Mouse (Mus musculus): ENCODE results near the gene Tsc2. TPM values are rescaled to one million over a fixed set of nuclear protein-coding genes. Genes with fewer than 3 reads are reported as not detected.

Gene Tsc2
- polyA plus RNA-seq, 1 experiment, result 163 TPM

DNA sequence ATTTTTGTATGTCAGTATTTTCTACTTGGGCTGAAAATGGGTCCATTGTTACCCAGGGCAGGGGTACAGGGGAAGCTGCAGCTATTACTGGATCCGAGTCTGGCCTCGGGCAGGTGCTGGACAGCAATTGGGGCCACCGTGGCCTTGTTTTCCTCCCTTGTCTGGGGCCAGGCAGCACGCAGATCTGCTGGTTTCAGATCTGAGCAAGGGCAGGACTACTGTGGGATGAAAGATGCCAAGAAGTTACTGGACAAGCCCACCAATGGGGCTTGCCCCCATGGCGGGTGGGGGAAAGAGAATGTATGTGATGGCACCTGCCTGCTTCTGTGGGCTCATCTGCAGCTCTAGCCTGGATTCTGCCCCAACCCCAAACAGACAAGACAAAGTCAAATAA lies 36.4 kb downstream of the Tsc2 start:
- Histone ChIP-seq H3K4me3 (ENCODE audit: control insufficient read depth, insufficient read depth, low read length) (no peak overlapping the region), H3K27ac (ENCODE audit: control insufficient read depth, insufficient read depth, low read length) (no peak overlapping the region), H3K4me1 (replicated peaks; ENCODE audit: control insufficient read depth, insufficient read depth, low read length) (no peaks in the 10 kb centered on the region), H3K36me3 (ENCODE audit: control insufficient read depth, insufficient read depth, low read length) (peaks cover 16% of the 10 kb centered on the region), H3K27me3 (ENCODE audit: control insufficient read depth, insufficient read depth, low read length) (no peaks in the 10 kb centered on the region)
- TF ChIP-seq CTCF (IDR thresholded peaks at IDR 0.05; ENCODE audit: borderline replicate concordance, control insufficient read depth, extremely low read depth, insufficient read depth, low read length, poor library complexity) (no peak), POLR2A (IDR thresholded peaks at IDR 0.05; ENCODE audit: control insufficient read depth, extremely low read depth, insufficient read depth, low read length, poor library complexity) (no peak)
- 96% methylated on average over 5 of the region's 5 CpGs for WGBS
- no peak for DNase-seq

DNA sequence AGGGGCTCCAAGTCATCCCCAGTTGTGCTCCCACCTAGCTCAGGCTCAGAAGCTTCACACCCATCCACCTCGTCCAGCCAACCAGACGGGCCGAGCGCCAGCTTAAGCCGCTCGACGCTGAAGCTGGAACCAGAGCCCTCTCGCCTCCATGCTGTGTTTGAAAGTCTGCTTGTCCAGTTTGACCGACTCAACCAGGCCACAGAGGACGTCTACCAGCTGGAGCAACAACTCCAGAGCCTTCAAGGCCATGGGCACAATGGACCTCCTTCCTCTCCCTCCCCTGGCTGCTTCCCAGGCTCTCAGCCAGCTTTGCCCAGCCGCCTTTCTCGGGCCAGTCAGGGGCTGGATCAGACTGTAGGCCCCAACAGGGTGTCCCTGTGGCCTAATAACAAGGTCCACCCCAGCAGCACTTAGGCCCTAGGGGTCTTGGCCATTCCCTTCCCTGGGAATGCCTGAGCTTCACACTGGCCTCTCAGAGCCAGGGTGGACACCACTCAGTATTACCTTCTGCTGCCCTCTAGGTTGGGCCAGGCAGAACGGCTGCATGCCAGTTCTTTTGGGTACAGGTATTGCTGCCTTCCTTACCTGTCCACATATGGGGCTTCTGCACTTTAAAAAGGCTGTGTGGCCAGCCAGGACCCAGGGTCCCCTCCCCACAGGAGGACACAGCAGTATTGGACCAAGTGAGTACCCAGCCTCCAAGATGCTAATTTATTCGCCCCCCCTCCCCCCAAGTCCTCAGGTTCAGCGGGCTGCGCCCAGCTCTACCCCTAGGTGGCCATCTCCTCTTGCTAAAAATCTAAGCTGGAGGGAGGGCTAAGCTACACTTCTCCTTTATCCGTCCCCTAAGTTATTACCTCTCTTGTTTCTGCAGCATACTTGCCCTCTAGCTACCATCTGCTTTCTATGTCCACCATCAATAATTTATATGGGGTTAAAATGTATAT lies 37.0 kb downstream of the Tsc2 start:
- Histone ChIP-seq H3K36me3 (ENCODE audit: control insufficient read depth, insufficient read depth, low read length) (peaks cover 16% of the 10 kb centered on the region), H3K4me3 (ENCODE audit: control insufficient read depth, insufficient read depth, low read length) (no peak overlapping the region), H3K27me3 (ENCODE audit: control insufficient read depth, insufficient read depth, low read length) (no peaks in the 10 kb centered on the region), H3K27ac (ENCODE audit: control insufficient read depth, insufficient read depth, low read length) (no peak overlapping the region), H3K4me1 (replicated peaks; ENCODE audit: control insufficient read depth, insufficient read depth, low read length) (no peaks in the 10 kb centered on the region)
- DNase-seq, result no peak
- TF ChIP-seq POLR2A (IDR thresholded peaks at IDR 0.05; ENCODE audit: control insufficient read depth, extremely low read depth, insufficient read depth, low read length, poor library complexity) (no peak), CTCF (IDR thresholded peaks at IDR 0.05; ENCODE audit: borderline replicate concordance, control insufficient read depth, extremely low read depth, insufficient read depth, low read length, poor library complexity) (no peak)
- 93% methylated on average over 17 of the region's 17 CpGs for WGBS

DNA sequence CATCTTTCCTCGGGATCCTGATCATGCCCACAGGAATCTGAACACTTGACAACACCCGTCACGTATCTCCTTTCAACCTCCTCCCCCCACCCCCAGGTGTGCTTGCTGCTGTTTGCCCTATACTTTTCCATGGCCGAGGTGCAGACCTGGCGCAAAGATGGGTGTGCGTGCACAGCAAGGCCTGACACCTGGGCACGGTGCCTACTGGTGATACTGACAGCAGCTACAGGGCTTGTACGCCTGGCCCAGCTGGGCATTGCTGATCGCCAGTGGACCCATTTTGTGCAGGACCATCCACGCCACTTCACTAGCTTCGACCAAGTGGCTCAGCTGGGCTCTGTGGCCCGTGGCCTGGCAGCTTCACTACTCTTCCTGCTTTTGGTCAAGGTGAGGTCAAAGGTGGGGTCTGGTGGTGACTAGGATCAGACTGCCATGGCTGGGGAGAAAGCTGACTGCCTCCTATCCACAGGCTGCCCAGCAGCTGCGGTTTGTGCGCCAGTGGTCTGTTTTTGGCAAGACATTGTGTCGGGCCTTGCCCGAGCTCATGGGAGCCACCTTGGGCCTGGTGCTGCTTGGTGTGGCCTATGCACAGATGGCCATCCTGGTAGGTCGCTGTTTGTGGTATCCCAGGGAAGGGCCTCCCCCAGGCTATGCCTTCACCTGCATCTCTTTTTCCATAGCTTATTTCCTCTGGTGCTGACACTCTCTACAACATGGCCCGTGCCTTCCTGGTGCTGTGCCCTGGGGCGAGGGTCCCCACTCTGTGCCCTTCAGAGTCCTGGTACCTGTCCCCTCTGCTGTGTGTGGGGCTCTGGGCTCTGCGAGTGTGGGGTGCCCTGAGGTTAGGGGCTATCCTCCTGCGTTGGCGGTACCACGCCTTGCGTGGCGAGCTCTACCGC lies 38.2 kb downstream of the Tsc2 start:
- H3K4me3 ChIP-seq (ENCODE audit: control insufficient read depth, insufficient read depth, low read length), result no peak overlapping the region

DNA sequence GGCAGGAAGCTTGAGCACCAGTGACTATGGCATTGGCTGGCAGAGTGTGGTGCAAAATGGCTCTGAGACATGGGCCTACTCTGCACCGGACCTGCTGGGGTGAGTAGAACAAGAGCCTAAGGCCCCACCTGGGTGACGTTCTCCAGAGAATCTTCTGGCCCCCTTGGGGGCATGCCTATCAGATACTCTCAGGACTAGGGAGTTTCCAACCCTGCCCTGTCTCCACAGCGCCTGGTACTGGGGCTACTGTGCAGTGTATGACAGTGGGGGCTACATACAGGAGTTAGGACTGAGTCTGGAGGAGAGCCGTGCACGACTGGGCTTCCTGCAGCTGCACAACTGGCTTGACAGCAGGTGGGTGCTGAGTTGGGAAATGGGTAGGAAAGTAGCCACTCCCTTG lies 39.2 kb downstream of the Tsc2 start:
- no peak for DNase-seq
- 93% methylated on average over 5 of the region's 5 CpGs for WGBS
- H3K4me1 ChIP-seq (replicated peaks; ENCODE audit: control insufficient read depth, insufficient read depth, low read length), result no peaks in the 10 kb centered on the region
- peaks cover 12% of the 10 kb centered on the region for H3K36me3 ChIP-seq (ENCODE audit: control insufficient read depth, insufficient read depth, low read length)
- no peak overlapping the region for H3K4me3 ChIP-seq (ENCODE audit: control insufficient read depth, insufficient read depth, low read length)
- H3K27ac ChIP-seq (ENCODE audit: control insufficient read depth, insufficient read depth, low read length), result no peak overlapping the region
- H3K27me3 ChIP-seq (ENCODE audit: control insufficient read depth, insufficient read depth, low read length), result no peaks in the 10 kb centered on the region
- TF ChIP-seq POLR2A (IDR thresholded peaks at IDR 0.05; ENCODE audit: control insufficient read depth, extremely low read depth, insufficient read depth, low read length, poor library complexity), result no peak
- no peak for TF ChIP-seq CTCF (IDR thresholded peaks at IDR 0.05; ENCODE audit: borderline replicate concordance, control insufficient read depth, extremely low read depth, insufficient read depth, low read length, poor library complexity)

More for the DNA sequence above, 38.2 kb downstream of the Tsc2 start:
- no peak for DNase-seq
- Histone ChIP-seq H3K36me3 (ENCODE audit: control insufficient read depth, insufficient read depth, low read length) (peaks cover 16% of the 10 kb centered on the region), H3K27me3 (ENCODE audit: control insufficient read depth, insufficient read depth, low read length) (no peaks in the 10 kb centered on the region), H3K27ac (ENCODE audit: control insufficient read depth, insufficient read depth, low read length) (no peak overlapping the region), H3K4me1 (replicated peaks; ENCODE audit: control insufficient read depth, insufficient read depth, low read length) (no peaks in the 10 kb centered on the region)
- 96% methylated on average over 26 of the region's 26 CpGs for WGBS
- TF ChIP-seq CTCF (IDR thresholded peaks at IDR 0.05; ENCODE audit: borderline replicate concordance, control insufficient read depth, extremely low read depth, insufficient read depth, low read length, poor library complexity) (no peak), POLR2A (IDR thresholded peaks at IDR 0.05; ENCODE audit: control insufficient read depth, extremely low read depth, insufficient read depth, low read length, poor library complexity) (no peak)

DNA sequence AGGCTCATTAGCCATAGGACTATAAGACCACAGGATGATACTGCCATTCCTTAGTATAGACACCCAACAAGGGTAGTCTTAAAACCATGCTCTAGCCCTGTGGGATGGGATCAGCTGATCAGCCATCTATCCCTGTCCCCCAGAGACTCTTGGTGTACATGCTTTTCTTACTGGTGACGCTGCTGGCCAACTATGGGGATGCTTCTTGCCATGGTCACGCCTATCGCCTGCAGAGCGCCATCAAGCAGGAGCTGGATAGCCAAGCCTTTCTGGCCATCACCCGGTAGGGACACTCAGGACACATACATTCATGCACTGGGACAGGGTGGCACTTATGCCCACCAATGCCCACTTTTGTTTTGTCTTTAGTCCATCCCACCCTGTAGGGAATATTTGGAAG lies 40.7 kb downstream of the Tsc2 start:
- Histone ChIP-seq H3K27me3 (ENCODE audit: control insufficient read depth, insufficient read depth, low read length) (no peaks in the 10 kb centered on the region), H3K36me3 (ENCODE audit: control insufficient read depth, insufficient read depth, low read length) (peaks cover 5% of the 10 kb centered on the region), H3K4me1 (replicated peaks; ENCODE audit: control insufficient read depth, insufficient read depth, low read length) (no peaks in the 10 kb centered on the region), H3K4me3 (ENCODE audit: control insufficient read depth, insufficient read depth, low read length) (no peak overlapping the region), H3K27ac (ENCODE audit: control insufficient read depth, insufficient read depth, low read length) (no peak overlapping the region)
- no peak for TF ChIP-seq POLR2A (IDR thresholded peaks at IDR 0.05; ENCODE audit: control insufficient read depth, extremely low read depth, insufficient read depth, low read length, poor library complexity)
- no peak for TF ChIP-seq CTCF (IDR thresholded peaks at IDR 0.05; ENCODE audit: borderline replicate concordance, control insufficient read depth, extremely low read depth, insufficient read depth, low read length, poor library complexity)
- WGBS, result 97% methylated on average over 5 of the region's 5 CpGs
- no peak for DNase-seq

DNA sequence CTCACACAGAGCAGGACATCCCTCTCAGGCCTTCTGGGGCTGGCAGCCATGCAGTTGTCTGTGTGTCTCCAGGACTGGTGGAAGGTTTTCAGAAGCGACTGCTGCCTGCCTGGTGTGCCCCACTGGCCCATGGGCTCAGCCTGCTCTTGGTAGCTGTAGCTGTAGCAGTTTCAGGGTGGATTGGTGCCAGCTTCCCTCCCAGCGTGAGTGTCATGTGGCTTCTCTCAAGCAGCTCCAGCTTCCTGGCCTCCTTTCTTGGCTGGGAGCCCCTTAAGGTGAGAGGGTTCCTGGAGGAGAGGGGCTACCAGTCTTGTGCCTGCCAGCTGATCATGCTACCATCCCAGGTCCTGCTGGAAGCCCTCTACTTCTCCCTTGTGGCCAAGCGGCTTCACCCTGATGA lies 41.5 kb downstream of the Tsc2 start:
- H3K27me3 ChIP-seq (ENCODE audit: control insufficient read depth, insufficient read depth, low read length), result no peaks in the 10 kb centered on the region
- DNase-seq, result no peak
- WGBS, result 91% methylated on average over 3 of the region's 3 CpGs
- no peak overlapping the region for H3K27ac ChIP-seq (ENCODE audit: control insufficient read depth, insufficient read depth, low read length)
- H3K36me3 ChIP-seq (ENCODE audit: control insufficient read depth, insufficient read depth, low read length), result peaks cover 5% of the 10 kb centered on the region
- no peak overlapping the region for H3K4me3 ChIP-seq (ENCODE audit: control insufficient read depth, insufficient read depth, low read length)
- TF ChIP-seq POLR2A (IDR thresholded peaks at IDR 0.05; ENCODE audit: control insufficient read depth, extremely low read depth, insufficient read depth, low read length, poor library complexity) (no peak), CTCF (IDR thresholded peaks at IDR 0.05; ENCODE audit: borderline replicate concordance, control insufficient read depth, extremely low read depth, insufficient read depth, low read length, poor library complexity) (no peak)
- no peaks in the 10 kb centered on the region for H3K4me1 ChIP-seq (replicated peaks; ENCODE audit: control insufficient read depth, insufficient read depth, low read length)
